Mouse (Mus musculus) heart, embryonic 13.5 days (tissue): ENCODE data around the gene C2cd2l. TPM values are rescaled to one million over a fixed set of nuclear protein-coding genes. Genes with fewer than 3 reads are reported as not detected.
"Not testable (repeated sequence)": the region's sequence is repeated elsewhere in the genome, so short reads cannot be mapped to it uniquely, and the experiment has no call there.

Experiments used
- ATAC-seq: fragments of 200-750 bp; cut with Nextera tagmentation; 2 replicates; pipeline ENCODE4 v1.8.0; 2017; ENCODE audit warnings: moderate TSS enrichment; ENCODE audit not compliant: insufficient number of reproducible peaks, low FRiP score, low TSS enrichment; ENCODE audit errors: extremely low read depth
- H3K27ac ChIP-seq: fragments of 300-500 bp; sonication (generic); replicated peaks from 2 replicates; pipeline ENCODE4 v1.5.1; 2015; ENCODE audit warnings: moderate library complexity, mild to moderate bottlenecking, inconsistent platforms
- H3K27me3 ChIP-seq: fragments of 300-500 bp; sonication (generic); replicated peaks from 2 replicates; pipeline ENCODE4 v1.6.1; 2015; ENCODE audit warnings: mild to moderate bottlenecking, inconsistent platforms
- H3K36me3 ChIP-seq: fragments of 300-500 bp; sonication (generic); 2 replicates; pipeline ENCODE4 v1.6.1; 2015; ENCODE audit warnings: mild to moderate bottlenecking, inconsistent platforms
- H3K4me1 ChIP-seq: fragments of 300-500 bp; sonication (generic); 2 replicates; pipeline ENCODE4 v1.6.1; 2015; ENCODE audit warnings: inconsistent platforms
- H3K4me2 ChIP-seq: fragments of 300-500 bp; sonication (generic); 2 replicates; pipeline ENCODE4 v1.6.1; 2015; ENCODE audit warnings: inconsistent platforms, mild to moderate bottlenecking, moderate library complexity
- H3K4me3 ChIP-seq: fragments of 300-500 bp; sonication (generic); 2 replicates; pipeline ENCODE4 v1.5.1; 2015; ENCODE audit warnings: moderate library complexity, mild to moderate bottlenecking, inconsistent platforms
- H3K9ac ChIP-seq: fragments of 300-500 bp; sonication (generic); 2 replicates; pipeline ENCODE4 v1.6.1; 2015; ENCODE audit warnings: inconsistent platforms, mild to moderate bottlenecking, moderate library complexity
- H3K9me3 ChIP-seq: fragments of 300-500 bp; sonication (generic); 2 replicates; pipeline ENCODE4 v1.6.1; 2016; ENCODE audit warnings: inconsistent platforms
- WGBS: fragments of 180-500 bp; shearing (Covaris S2); methylation state at CpG from one replicate; pipeline ENCODE4 v1.1.7; 2015; ENCODE audit warnings: mixed read lengths; 5-methylcytosine and 5-hydroxymethylcytosine counted together
- polyA plus RNA-seq: library from polyadenylated mRNA; unstranded; fragments of >200 nt; fragmentation: Nextera tagmentation; extraction: Ambion mirVana; gene quantifications from 2 replicates; pipeline ENCODE4 v1.2.1, GENCODE M21; 2015

The C2cd2l gene
- 7.1 TPM in 2 replicates for polyA plus RNA-seq

DNA sequence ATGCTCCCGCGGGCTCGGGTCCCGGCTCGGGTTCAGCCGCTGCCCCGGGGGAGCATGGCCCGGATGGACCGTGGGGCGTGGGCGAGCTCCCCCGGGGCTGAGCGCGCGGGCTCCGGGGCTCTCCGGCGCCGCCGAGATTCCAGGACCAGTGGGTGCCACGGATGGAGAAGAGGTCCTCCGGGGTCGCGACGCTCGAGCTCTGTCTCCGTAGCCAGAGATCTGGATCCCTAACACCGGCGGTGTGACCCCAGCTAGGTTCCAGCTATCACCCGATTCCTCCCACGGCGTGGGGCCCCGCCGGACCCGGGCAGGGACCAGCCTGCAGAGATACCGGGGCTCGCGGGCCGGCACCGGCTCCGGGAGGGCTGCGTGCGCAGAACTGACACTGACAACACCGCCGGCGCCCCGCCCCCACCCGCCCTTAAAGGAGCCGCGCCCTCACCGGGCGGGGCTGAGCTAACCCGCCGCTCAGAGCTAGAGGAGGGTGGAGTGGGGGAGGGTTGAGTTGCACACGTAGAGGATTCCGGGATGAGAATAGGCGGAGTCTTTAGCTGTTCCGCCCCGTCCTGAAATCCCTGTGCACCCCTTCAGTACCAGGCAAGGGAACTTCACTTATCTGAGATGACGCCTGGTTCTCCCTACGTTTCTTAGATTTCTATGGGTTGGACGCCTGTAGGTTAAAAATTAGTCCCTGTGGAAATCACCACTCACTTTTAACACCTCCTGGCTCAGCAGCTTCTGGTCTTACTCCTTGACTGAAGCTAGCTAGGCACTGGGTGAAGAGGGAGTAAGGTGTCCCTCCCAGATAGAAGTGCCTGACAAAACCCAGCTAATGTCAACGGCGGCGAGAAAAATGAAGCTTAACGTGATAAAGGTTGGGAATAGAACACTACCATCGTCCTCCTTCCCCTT, at the start of gene C2cd2l:
Gene C2cd2l (minus strand): TSS at position 399 of the 912 bp plus-strand sequence.
- Histone ChIP-seq H3K9me3 (no peaks in the 10 kb centered on the region), H3K9ac (peak within 1 kb of the TSS; percentile 95), H3K4me1 (peaks cover 31% of the 10 kb centered on the region), H3K4me2 (peak within 1 kb of the TSS; percentile 98), H3K27ac (peak within 1 kb of the TSS; percentile 87), H3K36me3 (peaks cover 22% of the 10 kb centered on the region), H3K27me3 (no peaks in the 10 kb centered on the region), H3K4me3 (peak within 1 kb of the TSS; percentile 94)
- under 1% methylated on average over 67 of the region's 67 CpGs for WGBS
- ATAC-seq, result peak; percentile 96

DNA sequence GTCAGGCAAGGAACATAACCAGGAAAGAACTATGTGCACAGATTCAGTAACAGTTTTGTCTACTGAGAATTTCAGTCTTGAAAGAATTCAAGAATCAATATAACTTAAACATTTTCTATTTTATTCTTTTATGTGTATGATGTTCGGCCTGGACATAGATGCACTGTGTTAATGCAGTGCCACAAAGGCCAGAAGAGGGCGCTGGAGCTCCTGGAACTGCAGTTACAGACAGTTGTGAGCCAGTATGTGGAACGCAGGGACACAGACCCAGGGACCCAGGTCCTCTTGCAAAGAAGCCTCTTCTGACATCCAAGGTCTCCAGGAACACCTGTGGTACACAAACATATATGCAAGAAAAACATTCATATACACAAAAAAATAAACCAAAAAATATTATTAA, 44.4 kb upstream of the C2cd2l start:
- no peak for ATAC-seq
- Histone ChIP-seq H3K4me2 (no peak overlapping the region), H3K9me3 (no peaks in the 10 kb centered on the region), H3K36me3 (peaks cover 5% of the 10 kb centered on the region), H3K27ac (no peak overlapping the region), H3K27me3 (no peaks in the 10 kb centered on the region), H3K4me3 (no peak overlapping the region), H3K9ac (no peak overlapping the region), H3K4me1 (peaks cover 7% of the 10 kb centered on the region)
- WGBS, result 60% methylated on average over 3 of the region's 3 CpGs

- WGBS, result 37% methylated on average over 4 of the region's 4 CpGs
- peak overlapping the region; percentile 76 for H3K4me2 ChIP-seq
- H3K36me3 ChIP-seq, result peaks cover 28% of the 10 kb centered on the region
- ATAC-seq, H3K27me3 ChIP-seq, H3K4me1 ChIP-seq, H3K9me3 ChIP-seq: not testable (repeated sequence)
- H3K27ac ChIP-seq, result peak overlapping the region; percentile 84
- H3K9ac ChIP-seq, result peak overlapping the region; percentile 94
- H3K4me3 ChIP-seq, result peak overlapping the region; percentile 97
These were observed 41.8 kb upstream of the C2cd2l start for GRCm38 (mm10) chr9:44361931-44362330.

DNA sequence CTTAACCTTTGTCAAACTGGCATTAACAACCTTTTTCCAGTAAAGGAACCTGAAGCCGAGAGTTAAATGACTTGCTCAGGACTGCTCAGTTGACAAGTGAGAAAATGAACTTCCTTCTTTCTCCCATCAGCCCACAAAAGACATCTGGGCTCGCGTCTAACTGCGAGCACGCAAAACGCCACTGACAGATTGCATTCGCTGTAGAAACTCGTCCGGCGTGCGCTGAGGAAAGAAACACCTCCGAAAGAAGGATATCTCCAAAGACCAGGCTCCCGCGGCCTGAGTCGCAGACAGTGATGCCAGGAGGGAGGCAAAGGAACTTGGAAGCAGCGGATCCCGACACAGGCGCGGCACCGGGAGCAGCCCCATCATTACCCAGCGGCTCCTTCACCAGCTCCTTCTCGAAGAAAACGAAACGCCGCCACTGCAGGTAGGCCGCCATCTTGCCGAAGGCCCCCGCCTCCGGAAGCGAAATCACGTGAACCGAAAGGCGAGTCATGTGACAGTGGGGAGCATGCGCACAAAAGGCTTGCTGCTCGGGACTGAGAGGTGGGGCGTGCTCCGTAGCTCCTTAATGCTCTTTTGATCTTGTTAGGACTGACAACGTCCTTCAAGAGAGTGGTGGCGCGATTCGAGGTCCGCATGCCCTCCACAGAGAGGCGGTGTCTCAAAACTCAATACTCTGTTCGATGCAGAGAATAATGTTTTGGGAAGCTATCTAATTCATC, 41.3 kb upstream of the C2cd2l start, which contains the start of gene Vps11:
Gene Vps11 (minus strand): TSS at position 481 of the 728 bp plus-strand sequence.
- Histone ChIP-seq H3K27me3 (no peaks in the 10 kb centered on the region), H3K9me3 (no peaks in the 10 kb centered on the region), H3K4me2 (peak within 1 kb of the TSS; percentile 76), H3K4me3 (peak within 1 kb of the TSS; percentile 97), H3K27ac (peak within 1 kb of the TSS; percentile 84), H3K9ac (peak within 1 kb of the TSS; percentile 94), H3K4me1 (peaks cover 7% of the 10 kb centered on the region), H3K36me3 (peaks cover 34% of the 10 kb centered on the region)
- WGBS, result under 1% methylated on average over 44 of the region's 44 CpGs
- peak; percentile 84 for ATAC-seq

DNA sequence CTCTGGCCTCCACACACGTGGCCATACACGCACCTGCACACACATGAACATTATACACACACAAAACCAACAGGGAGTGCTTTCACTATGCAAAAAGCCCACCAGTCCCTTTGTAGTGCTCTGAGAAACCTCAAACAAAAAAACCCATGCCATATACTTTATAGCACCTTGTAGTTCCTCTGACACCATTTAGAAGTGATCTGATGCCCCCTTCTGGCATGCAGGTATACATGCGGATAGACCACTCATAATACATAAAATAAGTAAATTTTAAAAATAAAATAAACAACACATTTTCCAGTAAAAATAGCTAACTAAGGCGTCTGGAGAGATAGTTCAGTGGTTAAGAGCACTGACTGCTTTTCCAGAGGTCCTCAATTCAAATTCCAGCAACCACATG, 37.1 kb upstream of the C2cd2l start:
- Histone ChIP-seq H3K9me3 (no peaks in the 10 kb centered on the region), H3K4me3 (no peak overlapping the region), H3K4me2 (no peak overlapping the region), H3K4me1 (peaks cover 7% of the 10 kb centered on the region), H3K9ac (no peak overlapping the region), H3K36me3 (peaks cover 75% of the 10 kb centered on the region), H3K27me3 (no peaks in the 10 kb centered on the region), H3K27ac (no peak overlapping the region)
- ATAC-seq, result no peak
- WGBS, result 74% methylated on average over 4 of the region's 4 CpGs

DNA sequence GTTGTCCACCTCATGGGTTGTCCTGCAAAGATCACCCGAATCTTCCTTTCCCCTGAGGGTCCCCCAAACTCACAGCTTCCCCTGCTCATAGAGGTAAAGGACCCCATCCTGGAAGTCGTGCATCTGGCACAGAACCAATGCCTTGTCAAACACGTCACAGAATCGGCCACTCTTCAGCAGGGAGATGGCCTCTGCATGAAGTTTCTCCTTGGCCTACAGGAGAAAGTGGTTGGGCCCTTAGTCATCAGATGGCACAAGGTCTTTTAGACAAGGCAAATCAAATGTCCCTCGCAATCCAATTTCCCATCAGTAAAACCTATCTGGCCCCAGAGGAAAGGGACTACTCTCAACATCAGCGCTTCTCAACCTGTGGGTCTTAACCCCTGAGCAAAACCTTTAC, 33.1 kb upstream of the C2cd2l start:
- no peak overlapping the region for H3K27ac ChIP-seq
- H3K27me3 ChIP-seq, result no peaks in the 10 kb centered on the region
- ATAC-seq, result no peak
- no peaks in the 10 kb centered on the region for H3K9me3 ChIP-seq
- WGBS, result 86% methylated on average over 6 of the region's 6 CpGs
- H3K4me3 ChIP-seq, result no peak overlapping the region
- peaks cover 99% of the 10 kb centered on the region for H3K36me3 ChIP-seq
- no peaks in the 10 kb centered on the region for H3K4me1 ChIP-seq
- H3K9ac ChIP-seq, result no peak overlapping the region
- no peak overlapping the region for H3K4me2 ChIP-seq

DNA sequence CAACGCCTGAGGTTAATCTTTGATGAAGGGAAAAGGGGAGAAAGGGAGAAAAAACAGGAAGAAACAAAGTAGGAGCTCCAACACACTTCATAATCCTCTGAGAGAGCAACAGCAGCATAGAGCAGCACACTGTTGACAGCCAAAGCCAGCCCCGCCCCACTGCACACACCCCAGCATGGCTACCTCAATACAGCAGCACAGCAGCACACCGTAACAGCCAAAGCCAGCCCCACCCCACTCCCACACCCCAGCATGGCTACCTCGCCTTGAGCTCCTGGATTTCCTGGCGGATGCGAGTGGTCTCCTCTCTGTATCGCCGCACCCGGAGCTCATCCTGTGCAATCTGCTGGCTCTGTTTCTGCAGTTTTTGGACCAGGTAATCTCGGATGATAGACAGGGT, 32.3 kb upstream of the C2cd2l start:
- peaks cover 99% of the 10 kb centered on the region for H3K36me3 ChIP-seq
- WGBS, result 88% methylated on average over 10 of the region's 10 CpGs
- H3K4me2 ChIP-seq, result no peak overlapping the region
- no peak overlapping the region for H3K27ac ChIP-seq
- H3K4me1 ChIP-seq, result no peaks in the 10 kb centered on the region
- no peak overlapping the region for H3K9ac ChIP-seq
- H3K9me3 ChIP-seq, result no peaks in the 10 kb centered on the region
- ATAC-seq, result no peak
- no peak overlapping the region for H3K4me3 ChIP-seq
- no peaks in the 10 kb centered on the region for H3K27me3 ChIP-seq

DNA sequence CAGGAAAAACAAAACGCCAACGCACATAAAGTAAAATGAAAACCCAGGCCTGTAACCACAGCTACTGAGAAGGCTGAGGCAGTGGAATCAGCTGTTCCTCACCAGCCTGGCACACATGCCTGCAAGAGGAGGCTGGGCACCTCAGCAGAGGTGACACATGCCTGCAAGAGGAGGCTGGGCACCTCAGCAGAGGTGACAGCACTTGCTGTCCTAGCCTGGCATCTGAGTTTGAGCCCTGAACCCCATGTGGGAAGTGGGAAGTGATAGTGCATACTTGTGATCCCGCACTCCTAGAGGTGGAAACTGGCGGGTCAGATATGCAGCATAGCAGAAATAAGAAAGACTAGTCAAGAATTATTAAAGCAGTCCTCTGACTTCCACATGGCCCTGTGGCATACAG, 31.3 kb upstream of the C2cd2l start:
- peaks cover 100% of the 10 kb centered on the region for H3K36me3 ChIP-seq
- no peaks in the 10 kb centered on the region for H3K9me3 ChIP-seq
- no peak overlapping the region for H3K27ac ChIP-seq
- WGBS, result 90% methylated on average over 4 of the region's 4 CpGs
- no peaks in the 10 kb centered on the region for H3K4me1 ChIP-seq
- no peaks in the 10 kb centered on the region for H3K27me3 ChIP-seq
- ATAC-seq, result no peak
- H3K4me3 ChIP-seq, result no peak overlapping the region
- no peak overlapping the region for H3K9ac ChIP-seq
- no peak overlapping the region for H3K4me2 ChIP-seq

- Histone ChIP-seq H3K27ac (no peak overlapping the region), H3K9ac (no peak overlapping the region), H3K9me3 (no peaks in the 10 kb centered on the region), H3K36me3 (peaks cover 73% of the 10 kb centered on the region), H3K27me3 (no peaks in the 10 kb centered on the region), H3K4me1 (peaks cover 7% of the 10 kb centered on the region; the same call in 1 of the 2 replicates), H3K4me2 (no peak overlapping the region), H3K4me3 (no peak overlapping the region)
- WGBS, result 91% methylated on average over 4 of the region's 4 CpGs
- no peak for ATAC-seq
These were observed 28.5 kb upstream of the C2cd2l start for GRCm38 (mm10) chr9:44348546-44348945.

DNA sequence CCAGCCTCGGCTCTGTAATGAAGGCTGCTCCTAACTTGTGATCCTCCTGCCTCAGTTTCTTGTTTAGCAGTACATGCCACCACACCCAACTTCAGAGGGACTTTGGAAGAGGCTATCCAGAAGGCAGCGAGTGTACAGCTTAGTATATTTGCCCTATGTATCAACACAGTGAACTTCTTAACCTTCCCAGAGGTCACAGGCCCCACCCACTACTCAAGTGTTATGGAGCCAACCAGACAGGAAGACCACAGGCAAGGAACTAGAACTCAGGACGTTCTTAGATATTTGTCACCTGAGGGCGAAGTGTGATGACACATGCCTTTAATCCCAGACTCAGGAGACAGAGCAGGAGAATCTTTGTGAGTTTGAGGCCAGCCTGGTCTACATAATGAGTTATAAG, 27.5 kb upstream of the C2cd2l start:
- H3K36me3 ChIP-seq, result peaks cover 63% of the 10 kb centered on the region

GRCm38 (mm10) chr9:44347166-44347565, 27.1 kb upstream of the C2cd2l start:
- Histone ChIP-seq H3K4me1 (peaks cover 19% of the 10 kb centered on the region), H3K4me3 (no peak overlapping the region), H3K9me3 (no peaks in the 10 kb centered on the region), H3K27ac (no peak overlapping the region), H3K27me3 (no peaks in the 10 kb centered on the region), H3K9ac (no peak overlapping the region), H3K36me3 (peaks cover 59% of the 10 kb centered on the region), H3K4me2 (no peak overlapping the region)
- no peak for ATAC-seq
- WGBS, result 92% methylated on average over 9 of the region's 9 CpGs

More for the DNA sequence above, 27.5 kb upstream of the C2cd2l start:
- peaks cover 14% of the 10 kb centered on the region for H3K4me1 ChIP-seq
- no peaks in the 10 kb centered on the region for H3K9me3 ChIP-seq
- 83% methylated on average over 4 of the region's 4 CpGs for WGBS
- ATAC-seq, result no peak
- no peak overlapping the region for H3K27ac ChIP-seq
- H3K9ac ChIP-seq, result no peak overlapping the region
- H3K4me2 ChIP-seq, result no peak overlapping the region
- no peak overlapping the region for H3K4me3 ChIP-seq
- no peaks in the 10 kb centered on the region for H3K27me3 ChIP-seq
